Mouse (Mus musculus): Measurements from ENCODE around the gene Prps1l3.

DNA sequence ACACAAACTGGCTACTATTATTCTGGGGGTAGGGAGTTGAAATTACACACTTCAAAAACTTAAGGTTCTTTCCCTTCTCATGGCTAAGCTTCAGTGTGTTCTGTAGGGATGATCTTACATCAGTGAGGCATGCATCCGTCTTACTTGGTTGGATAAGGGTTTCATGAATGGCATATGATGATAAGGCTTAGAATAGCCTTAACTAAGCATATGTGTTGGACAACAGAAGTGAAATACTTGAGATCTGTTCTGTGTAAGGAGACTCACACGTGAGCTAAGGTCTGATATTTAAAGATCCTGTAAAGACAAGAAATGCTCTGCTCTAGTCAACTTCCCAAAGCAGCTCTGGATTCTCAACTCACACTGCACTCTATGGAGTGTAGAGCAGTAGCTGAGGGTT, 44.1 kb upstream of the Prps1l3 start:
- TF ChIP-seq CTCF (IDR thresholded peaks at IDR 0.05) (no peak), POLR2A (IDR thresholded peaks at IDR 0.05; ENCODE audit: insufficient read depth, low read depth, low read length) (no peak)
